Mouse (Mus musculus) spleen, adult 12 weeks (tissue): ENCODE measurements at regions not wholly inside any gene's neighbourhood (a gene's known extent, or its start where the extent isn't known, plus 50 kb on each side); places are given as distances from the start of the nearest gene placed in this dataset.
A peak's percentile ranks its signal among the peaks of the same experiment; 100 is the strongest.

ENCODE experiments used
- DNase-seq: peaks from one replicate; pipeline ENCODE4 v3.0.0; 2022; ENCODE audit warnings: low spot score

DNA sequence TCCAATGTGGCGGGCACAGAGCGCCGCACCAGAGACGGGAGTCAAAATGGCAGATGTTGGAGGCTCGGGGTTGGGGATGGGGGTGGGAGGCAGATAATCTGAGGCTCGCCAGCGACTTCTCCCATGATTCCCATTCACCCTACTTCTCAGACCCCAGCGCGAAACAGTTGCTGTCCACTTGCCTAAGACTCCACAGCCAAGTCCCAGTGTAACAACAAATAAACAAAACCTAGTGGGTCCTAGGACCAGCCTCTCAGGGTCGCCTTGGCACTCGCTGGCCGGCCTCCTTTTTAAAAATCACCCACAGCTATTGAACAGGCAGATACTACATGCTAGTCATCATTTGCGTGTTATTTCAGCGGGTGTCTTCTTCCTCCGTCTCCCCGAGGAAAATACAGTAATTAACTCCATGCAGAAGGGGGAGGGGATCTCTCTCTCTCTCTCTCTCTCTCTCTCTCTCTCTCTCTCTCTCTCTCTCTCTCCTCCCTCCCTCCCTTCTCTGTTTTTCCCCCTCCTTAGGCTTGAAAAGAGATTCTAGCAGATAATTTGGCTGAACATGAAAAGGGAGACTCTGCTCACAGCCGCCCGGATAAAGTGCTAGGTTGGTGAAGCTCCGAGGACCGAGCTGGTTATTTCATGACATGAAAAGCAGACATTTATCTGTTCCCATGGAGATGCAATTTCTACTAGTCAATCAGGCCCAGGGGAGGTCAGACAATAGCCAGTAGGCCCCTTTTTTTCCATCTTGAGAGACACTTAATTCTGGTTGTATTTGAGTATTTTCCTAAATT is 71.9 kb upstream of the Zfp217 start:
- DNase-seq = no peak

DNA sequence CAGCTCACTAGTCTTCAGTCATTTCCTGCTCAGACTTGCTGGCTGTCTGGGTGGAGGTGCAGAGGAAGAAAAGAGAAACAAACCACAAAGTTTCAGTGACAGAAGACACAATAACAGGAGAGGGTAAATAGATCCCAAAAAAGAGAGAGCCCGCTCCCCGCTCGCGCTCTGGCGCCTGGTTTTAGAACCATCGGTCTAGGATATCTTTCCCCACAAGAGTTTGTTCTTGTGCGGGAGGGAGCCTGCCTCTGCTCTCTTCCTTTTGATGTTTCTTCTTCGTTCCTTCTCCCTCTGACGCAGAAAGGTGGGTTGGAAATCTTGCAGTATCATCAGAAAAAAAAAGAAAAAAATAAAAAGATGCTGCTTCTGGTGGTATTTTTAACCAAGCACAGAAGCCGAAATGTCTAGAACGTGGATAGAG is 71.3 kb upstream of the Zfp217 start:
- DNase-seq = no peak

DNA sequence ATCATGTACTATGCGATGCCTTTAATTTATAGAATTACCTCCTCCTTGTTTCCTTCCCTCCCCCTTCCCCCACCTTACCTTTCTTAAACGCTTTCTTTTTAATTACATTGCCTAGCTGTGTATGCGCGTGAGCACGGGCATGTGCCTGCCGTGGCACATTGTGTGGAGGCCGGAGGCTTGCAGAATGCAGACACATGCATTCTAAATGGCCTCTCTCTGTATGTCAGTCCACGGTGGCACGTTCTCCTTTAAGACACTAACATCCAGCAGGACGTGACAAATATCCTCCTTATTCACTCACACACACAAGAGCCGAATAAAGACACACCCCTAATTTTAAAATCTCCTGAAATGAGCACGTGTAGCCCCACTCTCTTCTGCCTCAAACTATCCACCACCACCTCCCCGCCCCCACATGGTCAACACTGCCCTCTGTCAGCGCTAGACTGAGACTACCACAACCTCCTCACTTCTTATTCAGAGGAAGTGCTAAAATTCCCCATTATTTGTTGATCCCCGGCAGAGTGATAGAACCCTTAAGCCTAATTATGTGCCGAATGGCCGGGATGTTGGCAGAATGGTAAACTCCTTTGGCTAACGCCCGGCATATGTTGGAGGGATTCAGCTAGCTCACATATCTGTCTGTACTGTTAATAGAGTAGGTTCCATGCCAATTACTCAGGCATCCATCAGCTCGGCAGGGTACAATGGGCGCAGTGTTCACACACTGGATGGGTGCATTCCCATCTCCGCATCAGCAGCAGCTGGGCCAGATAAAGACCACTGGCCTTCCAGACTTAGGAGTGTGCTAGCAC is 70.5 kb upstream of the Zfp217 start:
- no peak for DNase-seq

DNA sequence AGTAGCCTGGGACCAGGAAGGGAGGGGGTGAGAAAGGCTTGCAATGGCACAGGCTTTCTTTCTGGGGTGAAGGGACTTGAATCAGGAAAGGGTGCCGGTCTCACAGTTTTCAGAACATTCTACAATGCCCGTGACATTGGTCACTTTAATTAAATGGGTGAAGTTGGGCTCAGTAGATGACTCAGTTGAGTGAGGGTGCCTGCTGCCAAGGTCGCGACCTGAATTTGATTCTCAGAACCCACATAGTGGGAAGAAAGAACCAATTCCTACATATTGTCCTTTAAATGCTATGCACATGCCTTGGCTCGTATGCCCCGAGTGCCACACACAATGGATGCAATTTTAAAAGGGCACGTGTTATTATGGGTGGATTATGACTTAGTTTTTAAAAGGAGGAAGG is 68.4 kb upstream of the Zfp217 start:
- no peak for DNase-seq

DNA sequence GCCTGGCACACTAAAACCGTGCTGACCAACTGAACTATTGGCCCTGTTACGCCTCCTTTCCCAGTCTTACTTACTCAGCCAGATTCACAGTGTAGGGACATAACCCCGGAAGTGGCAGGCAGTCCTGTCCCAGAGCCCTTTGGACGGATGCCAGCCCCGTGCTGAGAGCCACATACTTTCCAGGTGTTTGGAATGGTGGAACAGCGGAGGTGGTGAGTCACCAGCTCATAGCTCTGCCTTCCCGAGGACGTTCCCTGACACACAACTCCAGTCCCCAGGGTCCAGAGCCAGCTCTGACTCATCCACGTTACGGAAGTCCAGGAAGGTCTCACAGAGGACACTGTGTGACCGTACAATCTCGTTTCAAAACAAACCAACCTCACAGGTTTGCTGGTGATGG is 61.2 kb upstream of the Zfp217 start:
- DNase-seq = no peak

DNA sequence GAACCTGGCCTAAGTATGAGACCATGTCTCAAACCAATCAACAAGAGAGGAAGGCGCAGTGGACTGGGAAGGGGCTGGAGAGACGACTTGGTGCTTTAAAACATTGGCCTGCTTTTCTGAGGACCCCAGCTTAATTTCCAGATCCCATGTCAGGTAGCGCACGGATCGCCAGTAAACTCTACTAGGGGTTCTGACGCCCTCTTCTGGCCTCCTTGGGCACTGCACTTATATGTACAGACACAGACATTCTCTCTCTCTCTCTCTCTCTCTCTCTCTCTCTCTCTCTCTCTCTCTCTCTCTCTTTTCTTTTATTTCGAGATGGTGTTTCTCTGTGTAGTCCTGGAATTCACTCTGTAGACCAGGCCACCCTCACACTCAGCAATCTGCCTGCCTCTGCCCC is 60.0 kb upstream of the Zfp217 start:
- no peak for DNase-seq

DNA sequence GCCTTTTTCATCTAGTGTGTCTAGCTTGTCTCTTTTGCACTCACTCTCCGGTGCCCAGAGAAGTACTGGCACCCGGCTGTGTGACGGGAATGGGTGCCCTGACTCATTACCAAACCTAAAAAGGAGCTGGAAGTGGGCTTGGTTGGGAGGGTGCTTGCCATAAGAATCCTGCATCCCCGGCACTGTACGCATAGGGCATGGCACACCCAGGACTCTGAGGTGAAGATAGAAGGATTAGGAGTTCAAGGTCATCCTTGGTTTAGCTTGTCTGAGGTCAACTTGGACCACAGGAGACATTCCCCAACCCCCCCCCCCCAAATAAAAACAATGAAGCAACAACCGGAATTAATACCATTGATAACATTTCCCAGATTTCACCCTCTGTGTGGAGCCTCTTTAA is 59.5 kb upstream of the Zfp217 start:
- DNase-seq = no peak

DNA sequence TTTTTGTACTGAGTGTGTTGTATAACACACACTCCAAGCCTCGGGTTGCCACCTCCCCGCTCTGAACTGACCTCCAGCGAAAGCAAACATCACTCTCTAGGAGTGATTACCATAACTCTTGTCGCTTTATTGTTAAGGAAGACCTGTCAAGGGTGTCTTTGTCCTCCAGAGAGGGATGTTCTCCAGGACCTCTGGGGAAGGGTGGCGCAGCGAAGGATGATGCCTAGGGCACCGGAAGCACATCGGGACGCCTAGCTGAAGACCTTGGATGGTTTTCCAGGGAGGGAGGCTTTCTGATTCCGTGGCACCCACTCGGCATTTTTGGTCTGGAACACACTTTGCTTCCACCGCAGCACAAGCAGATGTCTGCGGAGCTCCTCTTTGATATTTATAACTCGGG is 59.0 kb upstream of the Zfp217 start:
- no peak for DNase-seq

DNA sequence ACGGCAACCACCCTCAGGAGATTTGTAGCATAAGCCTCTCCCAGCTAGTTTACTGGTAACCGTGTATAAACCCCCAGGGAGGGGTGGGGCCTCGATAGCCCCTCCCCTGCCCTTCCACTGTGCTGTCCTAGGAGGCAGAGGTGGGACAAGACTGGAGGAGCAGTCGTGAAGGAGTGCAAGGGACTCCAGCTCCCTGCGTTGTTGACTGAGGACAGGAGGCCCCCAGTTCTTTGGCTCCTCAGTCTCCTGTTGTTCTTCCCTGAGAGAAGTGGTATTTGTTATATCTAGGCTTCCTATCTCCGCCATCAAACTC is 58.5 kb upstream of the Zfp217 start:
- DNase-seq = no peak

DNA sequence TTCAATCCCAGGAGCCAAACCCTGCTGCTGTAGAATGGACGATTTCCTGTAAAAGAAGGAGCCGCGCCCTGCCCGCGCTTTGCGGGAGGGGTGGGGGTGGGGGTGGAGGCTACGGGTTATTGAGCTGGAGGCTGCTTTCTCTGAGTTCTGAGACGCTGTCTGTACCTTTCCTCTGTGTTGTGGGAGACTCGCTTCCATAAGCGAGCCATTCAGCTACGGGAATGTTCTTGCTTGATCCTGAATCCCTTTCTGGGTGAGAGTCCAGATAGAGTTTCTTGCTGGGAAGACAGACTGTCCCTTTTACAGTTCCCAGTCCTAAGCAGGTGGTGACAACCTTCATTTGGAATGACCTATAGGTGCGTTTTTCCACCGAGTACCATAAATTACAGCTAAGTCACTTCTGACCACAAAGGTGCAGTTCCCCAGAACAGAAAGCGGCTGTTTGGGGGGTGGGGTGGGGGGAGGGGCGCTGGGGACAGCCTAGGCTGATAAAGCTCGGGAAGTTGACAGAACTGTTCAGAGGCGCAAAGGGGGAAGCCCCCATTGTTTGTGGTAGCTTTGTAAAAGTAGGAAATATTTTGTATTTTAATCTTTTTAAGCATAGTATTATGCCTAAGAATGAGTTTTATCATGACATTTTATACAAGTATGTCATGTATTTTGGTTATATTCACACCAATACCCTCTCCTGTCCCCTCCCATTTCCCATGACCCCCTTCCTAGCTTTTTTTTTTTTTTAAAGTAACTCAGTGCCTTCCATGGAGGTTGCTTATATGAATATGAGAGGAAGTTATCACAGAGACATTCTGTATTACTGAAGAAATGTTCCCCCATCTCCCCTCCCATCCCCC is 57.9 kb upstream of the Zfp217 start:
- DNase-seq = no peak

DNA sequence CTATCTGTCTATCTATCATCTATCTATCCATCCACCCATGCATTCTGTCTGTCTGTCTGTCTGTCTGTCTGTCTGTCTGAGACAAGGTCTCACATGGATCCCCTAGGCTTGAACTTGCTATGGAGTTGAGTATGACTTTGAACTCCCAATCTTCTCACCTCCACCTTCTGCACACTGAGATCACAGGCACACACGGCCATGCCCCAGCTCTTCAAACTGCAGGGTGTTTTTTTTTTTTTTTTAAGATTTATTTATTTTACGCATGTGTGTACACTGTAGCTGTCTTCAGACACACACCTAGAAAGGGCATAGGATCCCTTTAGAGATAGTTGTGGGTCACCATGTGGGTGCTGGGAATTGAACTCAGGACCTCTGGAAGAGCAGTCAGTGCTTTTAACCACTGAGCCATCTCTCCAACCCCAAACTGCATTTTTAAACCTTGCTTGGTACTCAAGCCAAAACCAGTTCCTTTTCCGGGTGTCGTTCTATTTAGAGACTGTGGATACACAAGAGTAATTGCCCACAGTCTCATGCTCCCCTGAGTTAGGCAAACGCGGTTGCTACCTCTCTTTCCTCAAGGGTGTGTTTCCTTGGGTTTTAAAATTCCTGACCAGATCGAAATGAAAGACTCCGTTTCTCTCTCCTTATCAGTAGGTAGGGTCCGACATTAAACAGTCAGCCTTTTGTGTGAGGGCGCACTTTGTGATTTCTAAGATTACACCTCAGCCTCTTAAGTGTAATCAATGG is 57.0 kb upstream of the Zfp217 start:
- DNase-seq = no peak

DNA sequence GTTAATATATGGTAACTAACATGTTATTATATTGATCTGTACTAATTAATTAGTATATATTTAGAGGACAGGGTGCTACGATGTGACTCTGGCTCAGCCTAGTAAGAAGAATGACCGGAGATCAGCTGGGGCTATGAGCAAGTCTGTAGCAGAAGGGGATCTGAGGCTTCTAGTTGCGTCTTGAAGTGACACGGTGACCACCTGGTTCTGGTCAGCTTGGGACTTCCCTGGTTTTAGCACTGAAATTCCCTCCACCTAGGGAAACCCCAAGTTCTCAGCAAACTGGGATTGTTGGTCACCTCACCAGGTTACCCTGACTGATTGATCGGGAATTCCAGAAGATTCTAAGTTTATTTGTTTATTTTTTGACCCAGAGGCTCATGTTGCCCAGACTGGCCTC is 55.6 kb upstream of the Zfp217 start:
- DNase-seq = no peak

DNA sequence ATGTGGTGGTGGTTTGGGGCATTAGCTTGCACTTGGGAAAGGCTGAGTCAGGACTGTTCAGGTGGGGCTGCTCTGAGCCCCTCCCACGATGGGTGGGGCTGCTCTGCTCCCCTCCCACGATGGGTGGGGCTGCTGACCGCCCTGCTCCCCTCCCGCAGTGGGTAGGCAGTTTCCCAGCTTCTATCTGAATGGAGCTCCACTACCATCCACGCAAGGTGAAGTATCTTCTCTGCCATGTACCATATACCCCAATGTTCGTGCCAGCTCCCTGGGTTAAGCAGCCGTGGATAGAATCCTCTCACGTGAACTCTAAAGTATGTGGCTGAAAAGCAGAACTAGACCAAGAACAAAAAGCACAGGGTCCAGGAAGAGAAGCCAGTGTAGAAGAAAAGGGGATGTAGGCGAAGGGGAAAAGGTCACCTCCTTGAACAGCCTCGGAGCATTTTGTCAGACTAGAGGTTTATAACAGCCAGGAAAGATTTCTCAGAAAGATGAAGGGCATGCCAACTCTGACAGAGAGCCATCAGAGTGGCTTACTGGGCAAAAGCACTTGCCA is 54.0 kb upstream of the Zfp217 start:
- DNase-seq = peak; percentile 55
